Mouse (Mus musculus): ENCODE results near the gene Asna1.

GRCm38 (mm10) chr8:85067155-85067554 is 42.1 kb upstream of the Asna1 start:
- TF ChIP-seq CTCF (IDR thresholded peaks at IDR 0.05) (no peak), EP300 (IDR thresholded peaks at IDR 0.05) (no peak)
